ENCODE assay signal across 8 mouse cellular contexts in genomic region chr9:20726134-20726858, GRCm38 (mm10). TPM values are rescaled to one million over a fixed set of nuclear protein-coding genes. Genes with fewer than 3 reads are reported as not detected.
DNase-seq lines count a peak whose midpoint lies in the region; ATAC-seq lines count a peak whose summit lies in the region.

No protein-coding gene starts in this region.

- peak overlapping the region; percentile 62 for H3K9ac ChIP-seq in heart, embryonic 14.5 days (ENCODE audit: low read length)
- H3K9ac ChIP-seq in limb, embryonic 11.5 days (ENCODE audit: low read length): peak overlapping the region; percentile 38; the same call in 1 of the 2 replicates
- H3K9ac ChIP-seq in stomach, embryonic 14.5 days (replicated peaks; ENCODE audit: low read depth, low read length): no peak overlapping the region; the same call in 1 of the 2 replicates

- peak overlapping the region; percentile 95 for H3K4me2 ChIP-seq in heart, embryonic 14.5 days (ENCODE audit: low read length)
- peak overlapping the region; percentile 97 for H3K4me2 ChIP-seq in limb, embryonic 11.5 days (ENCODE audit: low read depth, severe bottlenecking)
- H3K4me2 ChIP-seq in stomach, embryonic 14.5 days (replicated peaks; ENCODE audit: low read depth, low read length): peak overlapping the region; percentile 98

- H3K4me3 ChIP-seq in heart, embryonic 14.5 days (ENCODE audit: control insufficient read depth in 1 of 2, insufficient read depth in 1 of 2, low read depth in 1 of 2, low read length in 2 of 2): peak overlapping the region; percentile 44 to 53
- peak overlapping the region; percentile 49 for H3K4me3 ChIP-seq in limb, embryonic 11.5 days (ENCODE audit: low read depth, low read length)
- peak overlapping the region; percentile 49 for H3K4me3 ChIP-seq in stomach, embryonic 14.5 days (ENCODE audit: low read depth, low read length)

- no peak for ATAC-seq in heart, embryonic 14.5 days (ENCODE audit: insufficient number of reproducible peaks, insufficient read depth, low FRiP score, low read depth)
- no peak for ATAC-seq in limb, embryonic 11.5 days (ENCODE audit: insufficient number of reproducible peaks, low FRiP score, low TSS enrichment, low read depth)
- ATAC-seq in stomach, embryonic 14.5 days (ENCODE audit: insufficient number of reproducible peaks, insufficient read depth, low FRiP score, low read depth): no peak

- H3K9me3 ChIP-seq in heart, embryonic 14.5 days (ENCODE audit: control insufficient read depth, low read length): no peaks in the 10 kb centered on the region
- no peaks in the 10 kb centered on the region for H3K9me3 ChIP-seq in limb, embryonic 11.5 days (ENCODE audit: control insufficient read depth, low read length)
- H3K9me3 ChIP-seq in stomach, embryonic 14.5 days (ENCODE audit: control insufficient read depth, low read depth, low read length): no peaks in the 10 kb centered on the region

- DNase-seq in heart, postnatal 4 days: no peak
- DNase-seq in thymus, postnatal 14 days: peak; percentile 5
- DNase-seq in thymus, postnatal 36 days: no peak
- peak; percentile 39 for DNase-seq in limb, embryonic 11.5 days (ENCODE audit: low spot score)
- DNase-seq in spleen, postnatal 10 days (ENCODE audit: low spot score in 2 of 2): no peak
- DNase-seq in c-Kit-positive CD71-positive TER-119-positive erythroid progenitor cells, embryonic 14.5 days (ENCODE audit: low spot score): no peak

- WGBS in heart, embryonic 14.5 days: 3% methylated on average over 42 of the region's 42 CpGs
- 3% methylated on average over 42 of the region's 42 CpGs for WGBS in limb, embryonic 11.5 days
- WGBS in stomach, embryonic 14.5 days: 2% methylated on average over 42 of the region's 42 CpGs

- H3K4me1 ChIP-seq in heart, embryonic 14.5 days (ENCODE audit: control insufficient read depth in 2 of 2, insufficient read depth in 2 of 2, low read length in 2 of 2): peaks cover 4 to 15% of the 10 kb centered on the region in 2 experiments; a peak in 3 of 4 replicates
- H3K4me1 ChIP-seq in limb, embryonic 11.5 days (ENCODE audit: control insufficient read depth, insufficient read depth, low read length): peaks cover 7% of the 10 kb centered on the region
- H3K4me1 ChIP-seq in stomach, embryonic 14.5 days (ENCODE audit: control insufficient read depth, insufficient read depth, low read length): peaks cover 12% of the 10 kb centered on the region; the same call in 1 of the 2 replicates

- no peaks in the 10 kb centered on the region for H3K36me3 ChIP-seq in heart, embryonic 14.5 days (ENCODE audit: control insufficient read depth, insufficient read depth, low read length)
- no peaks in the 10 kb centered on the region for H3K36me3 ChIP-seq in limb, embryonic 11.5 days (ENCODE audit: control insufficient read depth, insufficient read depth, low read length)
- H3K36me3 ChIP-seq in stomach, embryonic 14.5 days (ENCODE audit: control insufficient read depth, insufficient read depth, low read length): no peaks in the 10 kb centered on the region

- no peak overlapping the region for H3K27ac ChIP-seq in heart, embryonic 14.5 days (replicated peaks in 1 of 2; ENCODE audit: control insufficient read depth in 1 of 2, insufficient read depth in 1 of 2, low read depth in 2 of 2, low read length in 2 of 2)
- no peak overlapping the region for H3K27ac ChIP-seq in limb, embryonic 11.5 days (replicated peaks; ENCODE audit: low read depth, low read length)
- no peak overlapping the region for H3K27ac ChIP-seq in stomach, embryonic 14.5 days (ENCODE audit: low read length)

- H3K27me3 ChIP-seq in heart, embryonic 14.5 days (ENCODE audit: control insufficient read depth, insufficient read depth, low read length): peaks cover 71% of the 10 kb centered on the region
- H3K27me3 ChIP-seq in limb, embryonic 11.5 days (ENCODE audit: control insufficient read depth, insufficient read depth, low read length): peaks cover 58% of the 10 kb centered on the region
- peaks cover 21% of the 10 kb centered on the region for H3K27me3 ChIP-seq in stomach, embryonic 14.5 days (ENCODE audit: control insufficient read depth, insufficient read depth, low read length)

RNA-seq across cellular contexts. Expression of gene Olfm2, which starts 19.9 kb away (rescaled TPM):
- polyA plus RNA-seq in heart, embryonic 14.5 days (2014; fragmentation: Nextera tagmentation; extraction: Ambion mirVana): 0.42 and 1.3 TPM in 2 replicates
- under 1 TPM; 0.36 to 0.43 TPM for total RNA-seq in heart, postnatal 4 days (2021)
- 2.6 and 3.8 TPM in 2 replicates for polyA plus RNA-seq in limb, embryonic 11.5 days (2014; fragmentation: Nextera tagmentation; extraction: Ambion mirVana)
- 8.0 and 8.6 TPM in 2 replicates for polyA plus RNA-seq in stomach, embryonic 14.5 days (2014; fragmentation: Nextera tagmentation; extraction: Ambion mirVana)

Comparison
In these comparisons a context has a peak if more than half of its experiments do, and no peak if none do; other contexts are left out.
1. DNase-seq: peak in thymus, postnatal 14 days (single experiment) and limb, embryonic 11.5 days (single experiment); none in heart, postnatal 4 days (single experiment), thymus, postnatal 36 days (0 of 2), spleen, postnatal 10 days (0 of 2) and c-Kit-positive CD71-positive TER-119-positive erythroid progenitor cells, embryonic 14.5 days (single experiment).
2. Peak in every context shown above with its lines, with median percentiles within 50 percentile points of each other: H3K4me2 ChIP-seq and H3K4me3 ChIP-seq.